Mouse (Mus musculus) embryonic facial prominence, embryonic 13.5 days (tissue): ENCODE data around the gene Csk. TPM values are rescaled to one million over a fixed set of nuclear protein-coding genes. Genes with fewer than 3 reads are reported as not detected.

Experiments
- ATAC-seq: fragments of 200-750 bp; cut with Nextera tagmentation; 2 replicates; pipeline ENCODE4 v1.8.0; 2017; ENCODE audit warnings: low read depth; ENCODE audit not compliant: insufficient number of reproducible peaks, insufficient read depth, low FRiP score, low TSS enrichment
- H3K27ac ChIP-seq: fragments of 300-500 bp; sonication (generic); 2 replicates; pipeline ENCODE4 v1.5.1; 2015; ENCODE audit warnings: moderate library complexity, mild to moderate bottlenecking, inconsistent platforms
- H3K27me3 ChIP-seq: fragments of 300-500 bp; sonication (generic); 2 replicates; pipeline ENCODE4 v1.6.1; 2015; ENCODE audit warnings: mild to moderate bottlenecking, inconsistent platforms
- H3K36me3 ChIP-seq: fragments of 300-500 bp; sonication (generic); 2 replicates; pipeline ENCODE4 v1.6.1; 2015; ENCODE audit warnings: mild to moderate bottlenecking, inconsistent platforms
- H3K4me1 ChIP-seq: fragments of 300-500 bp; sonication (generic); 2 replicates; pipeline ENCODE4 v1.6.1; 2015; ENCODE audit warnings: inconsistent platforms
- H3K4me2 ChIP-seq: fragments of 300-500 bp; sonication (generic); 2 replicates; pipeline ENCODE4 v1.6.1; 2015; ENCODE audit warnings: moderate library complexity, mild to moderate bottlenecking, inconsistent platforms
- H3K4me3 ChIP-seq: fragments of 300-500 bp; sonication (generic); 2 replicates; pipeline ENCODE4 v1.5.1; 2015; ENCODE audit warnings: mild to moderate bottlenecking, inconsistent platforms
- H3K9ac ChIP-seq: fragments of 300-500 bp; sonication (generic); 2 replicates; pipeline ENCODE4 v1.6.1; 2015; ENCODE audit warnings: mild to moderate bottlenecking, inconsistent platforms
- H3K9me3 ChIP-seq: fragments of 300-500 bp; sonication (generic); 2 replicates; pipeline ENCODE4 v1.6.1; 2016; ENCODE audit warnings: inconsistent platforms
- WGBS: fragments of 180-500 bp; shearing (Covaris S2); methylation state at CpG from one replicate; pipeline ENCODE4 v1.1.7; 2015; ENCODE audit warnings: mixed read lengths; 5-methylcytosine and 5-hydroxymethylcytosine counted together
- polyA plus RNA-seq: library from polyadenylated mRNA; unstranded; fragments of >200 nt; fragmentation: Nextera tagmentation; extraction: Ambion mirVana; gene quantifications from 2 replicates; pipeline ENCODE4 v1.2.1, GENCODE M21; 2015

Csk gene
- polyA plus RNA-seq, 1 experiment from 2014 or later = 38.0 TPM

- Histone ChIP-seq H3K4me1 (no peaks in the 10 kb centered on the region), H3K27me3 (no peaks in the 10 kb centered on the region), H3K4me2 (no peak overlapping the region), H3K9ac (no peak overlapping the region), H3K9me3 (no peaks in the 10 kb centered on the region), H3K4me3 (no peak overlapping the region), H3K36me3 (no peaks in the 10 kb centered on the region), H3K27ac (no peak overlapping the region)
- WGBS = 85% methylated on average over 4 of the region's 4 CpGs
- ATAC-seq = no peak
Measured at GRCm38 (mm10) chr9:57671037-57671436, 17.6 kb upstream of the Csk start.

GRCm38 (mm10) chr9:57669566-57669965 is 16.1 kb upstream of the Csk start:
- Histone ChIP-seq H3K9me3 (no peaks in the 10 kb centered on the region), H3K9ac (no peak overlapping the region), H3K36me3 (no peaks in the 10 kb centered on the region), H3K4me3 (no peak overlapping the region), H3K27ac (no peak overlapping the region), H3K4me1 (no peaks in the 10 kb centered on the region), H3K27me3 (no peaks in the 10 kb centered on the region), H3K4me2 (no peak overlapping the region)
- no peak for ATAC-seq
- WGBS = 77% methylated on average over 3 of the region's 3 CpGs

- Histone ChIP-seq H3K36me3 (no peaks in the 10 kb centered on the region), H3K4me3 (no peak overlapping the region), H3K27ac (no peak overlapping the region), H3K9me3 (no peaks in the 10 kb centered on the region), H3K4me2 (no peak overlapping the region), H3K27me3 (no peaks in the 10 kb centered on the region), H3K9ac (no peak overlapping the region), H3K4me1 (no peaks in the 10 kb centered on the region)
- ATAC-seq = no peak
- whole genome bisulfite sequencing = 31% methylated on average over 1 of the region's 1 CpGs
Measured at GRCm38 (mm10) chr9:57668277-57668676, 14.8 kb upstream of the Csk start.

GRCm38 (mm10) chr9:57667817-57668216 is 14.4 kb upstream of the Csk start:
- Histone ChIP-seq H3K4me3 (no peak overlapping the region), H3K9ac (no peak overlapping the region), H3K27ac (no peak overlapping the region), H3K4me2 (no peak overlapping the region), H3K4me1 (no peaks in the 10 kb centered on the region), H3K27me3 (no peaks in the 10 kb centered on the region), H3K9me3 (no peaks in the 10 kb centered on the region), H3K36me3 (no peaks in the 10 kb centered on the region)
- no peak for ATAC-seq
- WGBS = 64% methylated on average over 11 of the region's 11 CpGs

- H3K27ac ChIP-seq = no peak overlapping the region
Measured at GRCm38 (mm10) chr9:57667136-57667535, 13.7 kb upstream of the Csk start.

GRCm38 (mm10) chr9:57666536-57666935 is 13.1 kb upstream of the Csk start:
- Histone ChIP-seq H3K4me2 (no peak overlapping the region), H3K27ac (no peak overlapping the region), H3K9ac (no peak overlapping the region), H3K4me1 (no peaks in the 10 kb centered on the region), H3K9me3 (no peaks in the 10 kb centered on the region), H3K4me3 (no peak overlapping the region), H3K27me3 (no peaks in the 10 kb centered on the region), H3K36me3 (no peaks in the 10 kb centered on the region)
- no peak for ATAC-seq
- 81% methylated on average over 8 of the region's 8 CpGs for WGBS

More at GRCm38 (mm10) chr9:57667136-57667535, 13.7 kb upstream of the Csk start:
- Histone ChIP-seq H3K4me1 (no peaks in the 10 kb centered on the region), H3K4me3 (no peak overlapping the region), H3K36me3 (no peaks in the 10 kb centered on the region), H3K9me3 (no peaks in the 10 kb centered on the region), H3K9ac (no peak overlapping the region), H3K27me3 (no peaks in the 10 kb centered on the region), H3K4me2 (no peak overlapping the region)
- 68% methylated on average over 3 of the region's 3 CpGs for WGBS
- no peak for ATAC-seq

GRCm38 (mm10) chr9:57664616-57665015 is 11.2 kb upstream of the Csk start:
- no peaks in the 10 kb centered on the region for H3K27me3 ChIP-seq
- H3K4me3 ChIP-seq = no peak overlapping the region
- no peak overlapping the region for H3K27ac ChIP-seq
- H3K9me3 ChIP-seq = no peaks in the 10 kb centered on the region
- WGBS = 59% methylated on average over 7 of the region's 7 CpGs
- no peak overlapping the region for H3K4me2 ChIP-seq
- no peak for ATAC-seq
- no peak overlapping the region for H3K9ac ChIP-seq
- H3K4me1 ChIP-seq = no peaks in the 10 kb centered on the region
- no peaks in the 10 kb centered on the region for H3K36me3 ChIP-seq

- Histone ChIP-seq H3K9ac (no peak overlapping the region), H3K4me3 (no peak overlapping the region), H3K4me2 (no peak overlapping the region), H3K36me3 (no peaks in the 10 kb centered on the region), H3K4me1 (no peaks in the 10 kb centered on the region), H3K27me3 (no peaks in the 10 kb centered on the region), H3K9me3 (no peaks in the 10 kb centered on the region), H3K27ac (no peak overlapping the region)
- ATAC-seq = no peak
- WGBS = 67% methylated on average over 3 of the region's 3 CpGs
Measured at GRCm38 (mm10) chr9:57661552-57661951, 8.1 kb upstream of the Csk start.

GRCm38 (mm10) chr9:57660501-57660900 is 7.1 kb upstream of the Csk start:
- ATAC-seq = no peak
- no peaks in the 10 kb centered on the region for H3K9me3 ChIP-seq
- H3K27me3 ChIP-seq = no peaks in the 10 kb centered on the region
- no peaks in the 10 kb centered on the region for H3K36me3 ChIP-seq
- peaks cover 4% of the 10 kb centered on the region for H3K4me1 ChIP-seq
- no peak overlapping the region for H3K9ac ChIP-seq
- no peak overlapping the region for H3K4me2 ChIP-seq
- H3K4me3 ChIP-seq = no peak overlapping the region
- WGBS = 62% methylated on average over 6 of the region's 6 CpGs
- H3K27ac ChIP-seq = no peak overlapping the region

GRCm38 (mm10) chr9:57659774-57660173 is 6.3 kb upstream of the Csk start:
- Histone ChIP-seq H3K36me3 (no peaks in the 10 kb centered on the region), H3K27ac (no peak overlapping the region), H3K4me1 (peaks cover 4% of the 10 kb centered on the region), H3K9ac (no peak overlapping the region), H3K27me3 (peaks cover 4% of the 10 kb centered on the region; the same call in 1 of the 2 replicates), H3K4me3 (no peak overlapping the region), H3K9me3 (no peaks in the 10 kb centered on the region), H3K4me2 (no peak overlapping the region)
- 27% methylated on average over 4 of the region's 4 CpGs for WGBS
- ATAC-seq = no peak

- no peak for ATAC-seq
- Histone ChIP-seq H3K9ac (no peak overlapping the region), H3K4me2 (no peak overlapping the region), H3K4me1 (peaks cover 4% of the 10 kb centered on the region), H3K4me3 (no peak overlapping the region), H3K9me3 (no peaks in the 10 kb centered on the region), H3K27me3 (peaks cover 12% of the 10 kb centered on the region), H3K36me3 (no peaks in the 10 kb centered on the region), H3K27ac (no peak overlapping the region)
- WGBS = 80% methylated on average over 4 of the region's 4 CpGs
Measured at GRCm38 (mm10) chr9:57658970-57659369, 5.5 kb upstream of the Csk start.

GRCm38 (mm10) chr9:57657843-57658242 is 4.4 kb upstream of the Csk start:
- WGBS = 51% methylated on average over 4 of the region's 4 CpGs
- no peaks in the 10 kb centered on the region for H3K36me3 ChIP-seq
- peaks cover 23% of the 10 kb centered on the region for H3K27me3 ChIP-seq
- no peaks in the 10 kb centered on the region for H3K9me3 ChIP-seq
- no peak overlapping the region for H3K4me3 ChIP-seq
- ATAC-seq = no peak
- no peak overlapping the region for H3K27ac ChIP-seq
- H3K4me1 ChIP-seq = peaks cover 4% of the 10 kb centered on the region
- no peak overlapping the region for H3K4me2 ChIP-seq
- H3K9ac ChIP-seq = no peak overlapping the region
